Mouse (Mus musculus): ENCODE measurements around the gene Nap1l1. TPM values are rescaled to one million over a fixed set of nuclear protein-coding genes. Genes with fewer than 3 reads are reported as not detected.
A peak's percentile ranks its signal among the peaks of the same experiment; 100 is the strongest.
"Not testable (repeated sequence)": the region's sequence is repeated elsewhere in the genome, so short reads cannot be mapped to it uniquely, and the experiment has no call there.

Gene Nap1l1
- polyA plus RNA-seq, 1 experiment from 2014 or later = 293 TPM

DNA sequence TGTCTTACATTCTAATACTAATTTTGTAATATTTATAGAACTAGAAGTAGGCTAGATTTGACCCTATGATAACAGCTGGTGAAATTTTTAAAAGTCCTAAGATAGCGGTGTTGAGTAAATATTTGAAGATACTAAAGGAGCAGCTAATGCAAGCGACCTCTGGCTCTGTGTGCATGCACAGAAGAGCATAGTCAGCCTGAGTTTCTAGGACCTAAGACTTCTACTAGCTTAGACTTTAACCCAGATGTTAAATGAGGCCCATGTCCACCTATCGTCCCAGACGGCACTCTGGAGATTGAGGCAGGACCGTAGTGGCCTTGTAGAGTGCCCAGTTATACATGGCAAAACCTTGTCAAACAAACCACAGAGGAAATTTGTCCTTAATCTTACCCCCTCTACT, 11.1 kb downstream of the Nap1l1 start:
- H3K4me3 ChIP-seq = no peak overlapping the region
- H3K4me2 ChIP-seq = no peak overlapping the region
- no peak for ATAC-seq (ENCODE audit: insufficient number of reproducible peaks, insufficient read depth, low FRiP score, low TSS enrichment, low read depth)
- WGBS = 85% methylated on average over 5 of the region's 5 CpGs
- no peak overlapping the region for H3K9ac ChIP-seq
- no peaks in the 10 kb centered on the region for H3K27me3 ChIP-seq
- peaks cover 6% of the 10 kb centered on the region; the same call in 1 of the 2 replicates for H3K4me1 ChIP-seq
- peaks cover 74% of the 10 kb centered on the region for H3K36me3 ChIP-seq
- H3K9me3 ChIP-seq = no peaks in the 10 kb centered on the region
- H3K27ac ChIP-seq = no peak overlapping the region

DNA sequence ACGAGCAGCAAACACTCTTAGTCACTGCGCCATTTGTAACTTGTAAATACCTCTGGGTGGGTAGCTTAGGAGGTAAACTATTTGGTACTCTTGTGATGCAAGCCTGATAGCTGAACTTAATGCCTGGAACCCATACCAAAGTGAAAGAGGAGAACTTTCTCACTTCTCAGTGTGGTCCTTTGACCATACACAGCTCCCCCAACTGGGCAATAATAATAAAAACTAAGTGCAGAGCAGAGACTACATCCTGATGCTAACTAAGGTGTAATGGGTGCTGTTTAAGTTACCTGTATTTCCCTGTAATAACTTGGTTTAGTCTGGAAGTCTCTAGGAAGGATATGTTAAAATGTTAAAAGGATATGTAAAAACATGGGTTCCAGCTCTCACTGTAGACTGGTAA, 15.8 kb downstream of the Nap1l1 start:
- Histone ChIP-seq H3K9me3 (no peaks in the 10 kb centered on the region), H3K27ac (no peak overlapping the region), H3K9ac (no peak overlapping the region), H3K27me3 (no peaks in the 10 kb centered on the region), H3K4me3 (no peak overlapping the region), H3K4me1 (no peaks in the 10 kb centered on the region), H3K36me3 (peaks cover 80% of the 10 kb centered on the region), H3K4me2 (no peak overlapping the region)
- 89% methylated on average over 2 of the region's 2 CpGs for WGBS
- no peak for ATAC-seq (ENCODE audit: insufficient number of reproducible peaks, insufficient read depth, low FRiP score, low TSS enrichment, low read depth)

DNA sequence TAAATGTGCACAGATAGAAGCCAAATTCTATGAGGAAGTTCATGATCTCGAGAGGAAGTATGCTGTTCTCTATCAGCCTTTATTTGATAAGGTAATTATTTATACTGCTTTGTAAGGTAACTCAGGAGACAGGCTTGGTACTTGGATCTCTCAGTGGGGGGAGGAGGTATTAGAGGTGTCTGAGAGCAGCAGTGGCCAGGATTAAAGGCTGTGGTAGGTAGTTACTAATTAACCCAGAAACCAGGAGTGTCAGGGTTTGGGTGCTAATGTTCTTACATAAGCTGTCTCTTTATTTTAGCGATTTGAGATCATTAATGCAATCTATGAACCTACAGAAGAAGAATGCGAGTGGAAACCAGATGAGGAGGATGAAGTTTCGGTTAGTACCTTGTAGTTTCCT, 17.1 kb downstream of the Nap1l1 start:
- not testable (repeated sequence) for H3K4me3 ChIP-seq; H3K27me3 ChIP-seq; H3K9ac ChIP-seq; H3K4me1 ChIP-seq; H3K9me3 ChIP-seq; ATAC-seq (ENCODE audit: insufficient number of reproducible peaks, insufficient read depth, low FRiP score, low TSS enrichment, low read depth); H3K27ac ChIP-seq; H3K4me2 ChIP-seq
- 89% methylated on average over 4 of the region's 4 CpGs for WGBS
- H3K36me3 ChIP-seq = peaks cover 75% of the 10 kb centered on the region

DNA sequence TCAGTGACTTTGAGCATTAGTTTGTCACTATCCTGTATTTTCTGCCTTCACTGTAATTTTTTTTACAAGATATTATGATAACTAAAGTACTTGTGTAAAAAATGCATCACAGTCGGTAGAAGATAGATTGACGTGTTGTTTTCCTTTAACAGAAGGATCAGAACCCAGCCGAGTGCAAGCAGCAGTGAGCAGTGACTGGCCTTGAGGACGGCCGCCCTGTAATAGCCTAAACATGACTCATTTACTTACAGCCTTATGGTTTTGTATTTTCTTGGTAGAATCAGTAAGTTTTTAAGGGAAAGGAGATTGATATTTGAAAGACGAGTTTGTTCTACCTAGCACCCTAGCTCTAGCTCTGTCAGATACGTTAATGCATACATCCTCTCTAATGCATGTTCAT, 22.9 kb downstream of the Nap1l1 start:
- Histone ChIP-seq H3K4me1 (no peaks in the 10 kb centered on the region), H3K4me3 (no peak overlapping the region), H3K9ac (no peak overlapping the region), H3K36me3 (peaks cover 58% of the 10 kb centered on the region), H3K27me3 (no peaks in the 10 kb centered on the region), H3K9me3 (no peaks in the 10 kb centered on the region), H3K27ac (no peak overlapping the region), H3K4me2 (no peak overlapping the region)
- WGBS = 93% methylated on average over 7 of the region's 7 CpGs
- no peak for ATAC-seq (ENCODE audit: insufficient number of reproducible peaks, insufficient read depth, low FRiP score, low TSS enrichment, low read depth)

DNA sequence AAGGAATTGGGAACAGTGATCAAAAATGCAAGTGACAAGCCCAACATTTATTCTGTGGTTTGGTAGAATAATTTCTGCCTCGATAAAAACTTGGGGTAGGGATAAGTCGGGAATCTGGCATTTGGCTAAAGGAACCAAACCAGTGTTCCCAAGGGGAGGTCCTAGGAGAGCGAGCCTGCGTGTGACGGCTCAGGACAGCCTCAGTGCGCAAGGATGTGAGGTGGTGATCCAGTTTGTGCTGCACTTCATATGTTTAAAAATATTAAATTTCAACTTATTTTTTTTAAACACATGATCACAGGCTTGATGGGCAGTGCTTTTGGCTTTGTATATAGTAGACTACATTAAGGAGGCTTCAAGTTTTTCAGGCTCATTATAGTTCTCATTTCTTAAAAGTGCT, 26.9 kb downstream of the Nap1l1 start:
- WGBS = 48% methylated on average over 6 of the region's 6 CpGs

DNA sequence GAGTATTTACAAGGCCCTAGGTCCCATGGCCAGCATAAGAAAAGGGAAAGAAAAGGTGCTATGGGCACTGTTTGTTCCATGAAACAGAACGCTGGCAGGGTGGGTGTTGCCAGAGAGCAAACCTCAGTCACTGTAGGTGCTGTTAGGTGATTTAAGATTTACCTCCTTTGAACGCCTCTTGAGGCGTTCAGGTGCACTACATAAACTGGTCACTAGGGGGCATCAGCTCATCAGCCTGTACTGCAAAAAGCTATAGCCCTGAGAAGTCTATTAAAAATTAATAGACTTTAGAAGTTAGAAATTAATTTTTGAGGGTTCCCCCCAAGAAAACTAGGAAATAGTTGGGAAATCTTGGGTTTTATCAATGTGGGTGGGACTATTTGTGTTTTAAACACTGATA, 30.0 kb downstream of the Nap1l1 start:
- no peaks in the 10 kb centered on the region for H3K27me3 ChIP-seq
- no peak overlapping the region for H3K27ac ChIP-seq
- ATAC-seq (ENCODE audit: insufficient number of reproducible peaks, insufficient read depth, low FRiP score, low TSS enrichment, low read depth) = no peak

More for the DNA sequence above, 26.9 kb downstream of the Nap1l1 start:
- Histone ChIP-seq H3K4me2 (no peak overlapping the region), H3K4me3 (no peak overlapping the region), H3K27ac (no peak overlapping the region; the same call in 1 of the 2 replicates), H3K9me3 (no peaks in the 10 kb centered on the region), H3K36me3 (peaks cover 29% of the 10 kb centered on the region), H3K4me1 (0 out of 2 replicates have a peak, but pooled peaks cover 5% of the 10 kb centered on the region), H3K9ac (no peak overlapping the region), H3K27me3 (no peaks in the 10 kb centered on the region)
- no peak for ATAC-seq (ENCODE audit: insufficient number of reproducible peaks, insufficient read depth, low FRiP score, low TSS enrichment, low read depth)

DNA sequence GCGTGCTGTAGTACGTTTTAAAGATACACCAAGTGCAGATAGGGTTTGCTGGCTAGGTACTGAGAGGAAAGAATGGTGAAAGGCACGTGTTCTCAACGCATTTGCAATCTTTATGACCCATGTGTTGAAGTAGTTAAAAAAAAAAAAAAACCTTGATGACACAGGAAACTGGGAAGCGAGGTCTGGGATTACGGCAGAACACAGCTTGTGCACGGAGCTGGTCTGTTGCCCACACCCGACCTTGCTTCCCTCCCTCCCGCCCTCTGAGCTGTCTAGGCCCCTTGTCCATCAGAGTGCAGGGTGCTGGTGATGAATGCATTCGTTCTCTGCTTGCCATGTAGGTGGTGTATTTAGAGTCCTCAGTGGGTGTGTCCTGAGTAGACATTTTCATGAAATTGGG, 30.7 kb downstream of the Nap1l1 start:
- Histone ChIP-seq H3K36me3 (no peaks in the 10 kb centered on the region), H3K9ac (no peak overlapping the region), H3K4me3 (no peak overlapping the region), H3K27ac (no peak overlapping the region), H3K27me3 (no peaks in the 10 kb centered on the region), H3K4me2 (no peak overlapping the region), H3K4me1 (peaks cover 14% of the 10 kb centered on the region), H3K9me3 (no peaks in the 10 kb centered on the region)
- WGBS = 31% methylated on average over 10 of the region's 10 CpGs
- no peak for ATAC-seq (ENCODE audit: insufficient number of reproducible peaks, insufficient read depth, low FRiP score, low TSS enrichment, low read depth)

More for the DNA sequence above, 30.0 kb downstream of the Nap1l1 start:
- Histone ChIP-seq H3K4me3 (no peak overlapping the region), H3K4me2 (no peak overlapping the region), H3K4me1 (peaks cover 12% of the 10 kb centered on the region), H3K36me3 (peaks cover 5% of the 10 kb centered on the region), H3K9ac (no peak overlapping the region), H3K9me3 (no peaks in the 10 kb centered on the region)
- 2% methylated on average over 3 of the region's 3 CpGs for WGBS

DNA sequence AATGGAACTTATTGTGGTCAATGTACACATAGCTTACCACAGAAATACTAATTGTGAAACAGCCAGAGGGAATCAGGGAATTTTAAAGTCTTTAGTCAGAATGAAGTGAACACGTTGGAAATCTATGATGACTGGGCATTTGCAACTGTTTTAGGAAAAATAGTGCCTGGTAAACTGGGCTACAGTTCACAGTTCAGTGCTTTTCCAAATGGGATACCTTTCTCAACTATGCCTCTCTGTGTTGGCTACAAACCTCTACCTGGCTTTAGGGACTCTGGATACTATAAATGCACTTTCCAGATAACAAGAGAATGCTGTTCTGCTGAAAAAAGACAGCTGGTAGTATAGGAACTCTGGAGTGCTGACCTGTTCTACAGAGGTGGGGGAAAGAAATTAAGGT, 31.6 kb downstream of the Nap1l1 start:
- no peak overlapping the region for H3K27ac ChIP-seq
- H3K4me3 ChIP-seq = no peak overlapping the region
- no peak overlapping the region for H3K9ac ChIP-seq
- no peak overlapping the region for H3K4me2 ChIP-seq
- H3K27me3 ChIP-seq = no peaks in the 10 kb centered on the region
- WGBS = 57% methylated on average over 1 of the region's 1 CpGs
- H3K36me3 ChIP-seq = no peaks in the 10 kb centered on the region
- H3K9me3 ChIP-seq = no peaks in the 10 kb centered on the region
- ATAC-seq (ENCODE audit: insufficient number of reproducible peaks, insufficient read depth, low FRiP score, low TSS enrichment, low read depth) = no peak
- peaks cover 23% of the 10 kb centered on the region for H3K4me1 ChIP-seq

DNA sequence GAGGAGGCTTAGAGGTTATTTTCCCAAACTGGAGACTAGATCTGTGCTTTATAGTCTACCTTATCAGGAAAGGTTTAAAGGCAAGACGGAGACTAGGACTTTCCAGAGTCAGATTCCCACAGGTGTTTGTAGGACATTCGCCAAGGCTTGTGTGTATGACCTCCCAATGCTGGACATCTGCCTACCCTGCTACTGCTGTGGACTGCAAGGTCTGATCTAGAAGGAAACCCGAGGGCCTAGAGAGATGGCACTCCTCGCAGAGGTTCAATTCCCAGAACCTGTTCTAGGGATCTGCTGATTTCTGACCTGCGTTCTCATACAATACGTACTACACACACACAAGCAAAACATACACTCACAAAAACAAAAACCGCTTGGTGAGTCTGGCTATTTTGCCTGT, 32.4 kb downstream of the Nap1l1 start:
- no peak for ATAC-seq (ENCODE audit: insufficient number of reproducible peaks, insufficient read depth, low FRiP score, low TSS enrichment, low read depth)
- H3K27me3 ChIP-seq = no peaks in the 10 kb centered on the region
- H3K36me3 ChIP-seq = no peaks in the 10 kb centered on the region
- H3K4me2 ChIP-seq = peak overlapping the region; percentile 83
- peak overlapping the region; percentile 89 for H3K4me3 ChIP-seq
- H3K9ac ChIP-seq = no peak overlapping the region
- H3K27ac ChIP-seq = no peak overlapping the region
- no peaks in the 10 kb centered on the region for H3K9me3 ChIP-seq
- 55% methylated on average over 7 of the region's 7 CpGs for WGBS
- H3K4me1 ChIP-seq = peaks cover 27% of the 10 kb centered on the region

DNA sequence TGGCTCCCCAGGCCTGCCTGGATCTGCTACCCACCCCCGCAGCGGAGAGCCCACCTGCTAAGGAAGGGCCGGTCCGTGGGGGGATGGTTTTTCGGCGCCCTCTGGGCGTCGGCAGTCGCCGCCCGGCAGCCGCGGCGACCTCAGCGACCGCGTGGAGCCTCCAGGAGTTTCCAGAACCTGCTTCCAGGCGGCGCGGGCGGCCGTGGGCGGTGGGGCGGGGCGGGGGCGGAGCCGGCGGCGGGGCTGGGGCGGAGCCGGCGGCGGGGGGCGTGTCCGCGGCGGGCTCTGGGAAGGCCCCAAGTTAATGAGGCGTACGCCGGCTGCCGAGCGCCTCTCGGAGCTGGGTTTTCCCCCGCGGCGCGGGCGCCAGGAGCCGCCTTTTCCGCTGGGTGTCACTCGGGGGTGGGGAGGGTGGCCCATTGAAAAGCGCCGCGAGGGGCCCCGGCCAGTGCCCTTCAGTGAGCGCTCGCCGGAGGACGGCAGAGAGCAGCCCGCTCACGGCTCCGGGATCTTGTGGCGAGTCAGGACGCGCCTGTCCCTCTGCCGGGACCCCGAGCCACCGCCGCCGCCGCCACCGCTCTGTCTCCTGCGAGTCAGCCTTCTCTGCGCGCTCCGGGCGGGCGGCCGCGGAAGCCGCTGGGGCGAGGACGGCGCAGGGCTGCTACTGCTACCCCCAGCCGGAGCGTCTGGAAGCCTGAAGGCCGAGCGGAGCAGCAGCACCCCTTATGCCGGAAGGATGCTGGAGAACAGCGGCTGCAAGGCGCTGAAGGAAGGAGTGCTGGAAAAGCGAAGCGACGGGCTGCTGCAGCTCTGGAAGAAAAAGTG, 33.3 kb downstream of the Nap1l1 start, which contains the start of gene Phlda1:
Gene Phlda1 (plus strand): TSS at position 186 of the 825 bp plus-strand sequence.
- Histone ChIP-seq H3K27me3 (no peaks in the 10 kb centered on the region), H3K9me3 (no peaks in the 10 kb centered on the region), H3K4me1 (peaks cover 36% of the 10 kb centered on the region), H3K4me3 (peak within 1 kb of the TSS; percentile 89), H3K9ac (peak within 1 kb of the TSS; percentile 94), H3K36me3 (no peaks in the 10 kb centered on the region), H3K27ac (peak within 1 kb of the TSS; percentile 94), H3K4me2 (peak within 1 kb of the TSS; percentile 83)
- ATAC-seq (ENCODE audit: insufficient number of reproducible peaks, insufficient read depth, low FRiP score, low TSS enrichment, low read depth) = peak; percentile 82
- WGBS = under 1% methylated on average over 80 of the region's 94 CpGs

DNA sequence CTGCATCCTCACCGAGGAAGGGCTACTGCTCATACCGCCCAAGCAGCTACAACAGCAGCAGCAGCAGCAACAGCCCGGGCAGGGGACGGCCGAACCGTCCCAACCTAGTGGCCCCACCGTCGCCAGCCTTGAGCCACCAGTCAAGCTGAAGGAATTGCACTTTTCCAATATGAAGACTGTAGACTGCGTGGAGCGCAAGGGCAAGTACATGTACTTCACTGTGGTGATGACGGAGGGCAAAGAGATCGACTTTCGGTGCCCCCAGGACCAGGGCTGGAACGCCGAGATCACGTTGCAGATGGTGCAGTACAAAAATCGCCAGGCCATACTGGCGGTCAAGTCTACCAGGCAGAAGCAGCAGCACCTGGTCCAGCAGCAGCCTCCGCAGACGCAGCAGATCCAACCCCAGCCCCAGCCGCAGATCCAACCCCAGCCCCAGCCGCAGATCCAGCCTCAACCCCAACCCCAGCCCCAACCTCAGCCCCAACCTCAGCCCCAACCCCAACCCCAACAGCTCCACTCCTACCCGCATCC, 34.0 kb downstream of the Nap1l1 start:
- Histone ChIP-seq H3K27me3 (no peaks in the 10 kb centered on the region), H3K27ac (peak overlapping the region; percentile 94), H3K9me3 (no peaks in the 10 kb centered on the region), H3K4me2 (peak overlapping the region; percentile 83), H3K36me3 (no peaks in the 10 kb centered on the region), H3K4me1 (peaks cover 36% of the 10 kb centered on the region), H3K4me3 (peak overlapping the region; percentile 89), H3K9ac (peak overlapping the region; percentile 94)
- WGBS = under 1% methylated on average over 22 of the region's 23 CpGs
- peak; percentile 11; the same call in 1 of the 2 replicates for ATAC-seq (ENCODE audit: insufficient number of reproducible peaks, insufficient read depth, low FRiP score, low TSS enrichment, low read depth)
